Mouse (Mus musculus) heart, adult 2 months (tissue): ENCODE measurements at regions not wholly inside any gene's neighbourhood (a gene's known extent, or its start where the extent isn't known, plus 50 kb on each side); places are given as distances from the start of the nearest gene placed in this dataset.
A peak's percentile ranks its signal among the peaks of the same experiment; 100 is the strongest.

ENCODE experiments used
- DNase-seq, 2 experiments: peaks; one replicate each; pipeline ENCODE4 v3.0.0; 2021
- H3K27ac ChIP-seq: fragments of 200-600 bp; 2 replicates; pipeline ENCODE4 v1.8.1; 2022
- H3K27me3 ChIP-seq: fragments of 200-500 bp; 2 replicates; pipeline ENCODE4 v1.6.1; 2012; ENCODE audit warnings: mild to moderate bottlenecking, low read length, inconsistent platforms, mixed read lengths; ENCODE audit not compliant: control insufficient read depth, insufficient read depth
- H3K36me3 ChIP-seq: fragments of 200-500 bp; 2 replicates; pipeline ENCODE4 v1.6.1; 2012; ENCODE audit warnings: low read length, inconsistent platforms; ENCODE audit not compliant: control insufficient read depth, insufficient read depth
- H3K4me1 ChIP-seq: fragments of 200-500 bp; 2 replicates; pipeline ENCODE4 v1.6.1; 2011; ENCODE audit warnings: low read length; ENCODE audit not compliant: control insufficient read depth, insufficient read depth
- H3K4me3 ChIP-seq: fragments of 200-600 bp; 2 replicates; pipeline ENCODE4 v1.8.1; 2022
- H3K79me2 ChIP-seq: fragments of 200-500 bp; replicated peaks from 2 replicates; pipeline ENCODE4 v1.6.1; 2012; ENCODE audit warnings: mild to moderate bottlenecking, inconsistent platforms, low read length, moderate library complexity, mixed read lengths; ENCODE audit not compliant: control insufficient read depth, insufficient read depth
- H3K9ac ChIP-seq: fragments of 200-500 bp; 2 replicates; pipeline ENCODE4 v1.6.1; 2012; ENCODE audit warnings: low read depth, mild to moderate bottlenecking, control low read depth, inconsistent platforms, low read length, mixed read lengths
- CTCF ChIP-seq: fragments of 200-600 bp; IDR thresholded peaks from 2 replicates; pipeline ENCODE4 v1.8.1; 2022; ENCODE audit warnings: antibody characterized with exemption, mild to moderate bottlenecking, moderate library complexity
- EP300 ChIP-seq: fragments of 200-500 bp; IDR thresholded peaks from 2 replicates; pipeline ENCODE4 v1.6.1; 2011; ENCODE audit warnings: low read depth, low read length, control low read depth; ENCODE audit not compliant: insufficient read depth
- POLR2A ChIP-seq: fragments of 200-500 bp; IDR thresholded peaks from 2 replicates; pipeline ENCODE4 v1.6.1; 2011; ENCODE audit warnings: mild to moderate bottlenecking, low read depth, low read length, control low read depth; ENCODE audit not compliant: insufficient read depth
- WGBS: fragments of 180-500 bp; shearing (Covaris S2); methylation state at CpG from one replicate; pipeline ENCODE4 v1.1.7; 2018; 5-methylcytosine and 5-hydroxymethylcytosine counted together
- intact Hi-C: fragments of 180-260 bp; cut with DNase I; formaldehyde crosslinking; loops from one replicate; pipeline ENCODE4 v1.15.1; 2025

DNA sequence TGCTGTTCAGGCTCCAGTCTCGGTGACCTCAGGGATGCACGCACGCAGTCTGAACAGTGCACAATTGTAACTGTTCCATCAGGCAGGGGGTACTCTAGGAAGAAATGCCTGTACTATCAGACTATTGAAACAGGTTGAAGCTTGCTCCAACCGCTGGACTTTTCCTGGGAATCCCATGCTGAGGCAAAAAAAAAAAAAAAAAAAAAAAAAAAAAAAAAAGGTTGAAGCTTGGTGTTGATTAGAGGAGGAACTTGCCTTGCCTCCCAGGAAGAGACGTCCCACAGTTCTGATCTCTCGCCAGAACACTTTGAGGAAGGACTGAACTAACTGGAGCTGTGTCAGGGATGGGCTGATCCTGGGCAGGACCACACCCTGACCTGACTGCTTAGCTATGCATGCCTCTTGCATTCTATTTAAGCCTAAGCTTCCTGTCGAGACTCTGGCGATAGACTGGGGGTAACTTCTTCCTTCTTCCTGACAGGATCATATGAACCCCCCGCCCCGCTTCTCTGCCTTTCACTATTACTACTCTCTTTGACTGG, 341.6 kb downstream of the Diras2 start:
- Histone ChIP-seq H3K36me3 (no peaks in the 10 kb centered on the region), H3K27ac (no peak overlapping the region), H3K4me1 (peaks cover 8% of the 10 kb centered on the region), H3K79me2 (no peaks in the 10 kb centered on the region), H3K27me3 (no peaks in the 10 kb centered on the region), H3K9ac (no peak overlapping the region), H3K4me3 (no peak overlapping the region)
- WGBS = 65% methylated on average over 10 of the region's 10 CpGs
- TF ChIP-seq EP300 (no peak), POLR2A (no peak), CTCF (no peak)
- DNase-seq = no peak
- intact Hi-C loops = loop anchor here (5.0 kb wide), 1 partner anchor 107 kb away; no protein-coding TSS in a partner anchor

DNA sequence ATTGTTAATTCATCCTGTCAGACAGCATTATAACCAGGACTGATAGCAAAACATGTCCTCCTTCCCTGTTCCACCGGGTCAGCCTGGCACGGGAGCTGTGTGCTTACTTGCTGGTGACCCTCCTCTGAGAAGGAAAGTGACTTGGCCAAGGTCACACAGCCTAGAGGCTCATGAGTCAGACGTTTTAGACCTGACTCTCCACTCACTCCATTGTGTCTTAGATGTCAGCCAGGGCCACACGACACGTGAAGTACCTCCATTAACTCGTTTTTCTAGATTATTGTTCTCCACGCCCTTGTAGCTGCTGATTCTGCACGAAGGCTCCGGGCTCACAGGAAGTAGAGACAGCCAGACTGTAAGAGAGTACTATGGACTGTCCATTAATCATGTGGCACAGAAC, 340.8 kb downstream of the Diras2 start:
- Histone ChIP-seq H3K4me1 (peaks cover 8% of the 10 kb centered on the region), H3K36me3 (no peaks in the 10 kb centered on the region), H3K27ac (no peak overlapping the region), H3K9ac (no peak overlapping the region), H3K27me3 (no peaks in the 10 kb centered on the region), H3K4me3 (no peak overlapping the region), H3K79me2 (no peaks in the 10 kb centered on the region)
- intact Hi-C loops = no loop called here
- no peak for DNase-seq
- 63% methylated on average over 9 of the region's 9 CpGs for WGBS
- no peak for TF ChIP-seq POLR2A
- TF ChIP-seq EP300 = no peak
- no peak for TF ChIP-seq CTCF

DNA sequence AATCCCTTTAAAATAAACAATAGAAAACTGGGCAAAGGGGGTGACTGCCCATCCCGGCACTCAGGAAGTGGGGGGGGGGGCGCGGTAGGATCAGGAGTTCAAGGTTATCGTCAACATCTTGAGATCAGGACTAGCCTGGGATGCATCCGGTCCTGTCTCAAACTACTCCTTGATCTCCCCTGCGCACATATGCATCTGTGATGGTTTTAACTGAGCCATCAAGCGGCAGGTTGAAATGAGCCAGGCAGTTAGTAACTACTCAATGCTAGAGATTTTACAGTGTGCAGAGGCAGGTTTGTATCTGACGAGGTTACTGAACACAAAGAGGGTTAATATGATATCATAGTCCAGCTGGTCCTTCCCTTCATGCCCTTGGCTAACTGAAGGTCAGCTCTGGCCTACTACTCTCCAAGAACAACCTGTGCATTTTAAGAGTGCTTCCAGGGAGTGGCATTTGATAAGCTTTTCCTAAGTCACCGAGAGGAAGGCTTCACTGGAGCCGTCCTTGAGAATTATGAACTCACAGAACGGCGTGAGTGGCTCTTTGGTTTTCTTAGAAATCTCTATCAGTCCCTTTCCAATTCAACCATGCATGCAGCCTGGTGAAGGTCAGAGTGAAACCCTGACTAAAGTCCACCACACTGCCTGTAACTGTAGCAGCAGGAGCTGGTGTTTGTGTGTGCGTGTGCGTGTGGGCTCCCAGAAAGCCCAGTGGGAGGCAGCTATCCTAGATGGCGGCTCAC, 340.1 kb downstream of the Diras2 start:
- intact Hi-C loops = no loop called here
- Histone ChIP-seq H3K79me2 (no peaks in the 10 kb centered on the region), H3K9ac (no peak overlapping the region), H3K4me1 (peaks cover 8% of the 10 kb centered on the region), H3K27me3 (no peaks in the 10 kb centered on the region), H3K4me3 (no peak overlapping the region), H3K36me3 (no peaks in the 10 kb centered on the region), H3K27ac (no peak overlapping the region)
- TF ChIP-seq EP300 = no peak
- 79% methylated on average over 15 of the region's 15 CpGs for WGBS
- DNase-seq = no peak

DNA sequence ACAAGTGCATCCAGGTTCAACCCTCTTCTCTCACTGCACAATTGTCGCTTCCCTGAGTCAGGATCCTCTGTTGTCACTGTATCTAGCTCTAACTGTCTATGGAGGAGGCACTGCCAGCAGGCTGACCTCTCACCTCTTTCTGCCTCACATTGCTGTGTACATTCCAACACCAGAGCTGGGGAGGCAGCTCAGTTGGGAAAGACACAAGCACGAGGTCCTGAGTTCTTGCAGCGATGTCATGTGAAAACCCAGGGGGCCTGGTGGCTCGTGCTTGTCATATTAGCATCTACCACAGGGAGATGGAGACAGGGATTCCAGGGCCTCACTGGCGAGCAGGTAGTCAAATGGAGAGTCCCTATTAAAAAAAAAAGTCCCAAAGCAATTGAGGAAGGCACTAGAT, 334.2 kb downstream of the Diras2 start:
- H3K79me2 ChIP-seq = no peaks in the 10 kb centered on the region
- TF ChIP-seq POLR2A = no peak
- 0 out of 2 replicates have a peak, but pooled peaks have one; percentile 49 for TF ChIP-seq EP300
- TF ChIP-seq CTCF = no peak

DNA sequence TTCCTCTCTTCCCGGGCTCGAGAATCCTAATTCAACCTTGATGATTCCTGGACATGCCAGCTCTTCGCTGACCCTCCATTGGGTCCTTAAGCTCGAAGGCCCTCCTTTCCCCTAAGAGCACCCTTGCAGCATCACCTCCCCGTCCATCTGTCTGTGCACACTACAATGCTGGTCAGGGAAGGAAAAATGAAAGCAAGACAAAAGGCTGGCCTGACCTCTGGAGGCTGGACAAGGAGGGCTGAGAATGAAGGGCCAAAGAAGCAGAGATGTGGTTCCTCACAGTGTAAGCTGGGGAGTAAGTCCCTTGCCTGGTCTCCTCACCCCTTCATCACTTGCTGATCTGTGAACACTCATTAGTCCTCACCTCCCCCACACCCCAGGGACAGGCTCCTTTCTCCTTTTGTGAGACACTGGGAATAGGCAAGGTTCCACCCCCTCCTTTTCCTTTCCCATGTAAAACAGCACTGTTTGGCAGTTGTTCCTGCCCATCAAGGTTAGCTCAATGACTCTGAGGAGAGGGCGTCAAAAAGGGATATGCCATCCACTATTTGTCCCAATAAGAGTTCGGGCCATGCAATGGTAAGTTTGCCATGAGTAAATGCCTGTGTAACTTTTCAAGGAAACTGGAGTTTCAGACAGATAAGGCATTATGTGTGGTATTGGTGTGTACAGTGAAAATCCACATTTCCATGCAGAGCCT, 332.3 kb downstream of the Diras2 start:
- no peaks in the 10 kb centered on the region for H3K79me2 ChIP-seq
- H3K9ac ChIP-seq = no peak overlapping the region
- no peak overlapping the region for H3K27ac ChIP-seq
- DNase-seq = no peak
- H3K27me3 ChIP-seq = no peaks in the 10 kb centered on the region
- no peak for TF ChIP-seq POLR2A
- TF ChIP-seq EP300 = no peak
- TF ChIP-seq CTCF = peak; percentile 39
- H3K4me3 ChIP-seq = no peak overlapping the region
- WGBS = 79% methylated on average over 7 of the region's 7 CpGs
- intact Hi-C loops = no loop called here
- H3K4me1 ChIP-seq = peaks cover 1% of the 10 kb centered on the region; the same call in 1 of the 2 replicates
- H3K36me3 ChIP-seq = no peaks in the 10 kb centered on the region

More for the DNA sequence above, 334.2 kb downstream of the Diras2 start:
- peak in 1 of 2 experiments; percentile 37 for DNase-seq
- H3K27me3 ChIP-seq = no peaks in the 10 kb centered on the region
- WGBS = 53% methylated on average over 5 of the region's 5 CpGs
- H3K4me1 ChIP-seq = peaks cover 1% of the 10 kb centered on the region; the same call in 1 of the 2 replicates
- no peaks in the 10 kb centered on the region for H3K36me3 ChIP-seq
- intact Hi-C loops = no loop called here
- H3K9ac ChIP-seq = no peak overlapping the region
- H3K27ac ChIP-seq = no peak overlapping the region
- H3K4me3 ChIP-seq = no peak overlapping the region

DNA sequence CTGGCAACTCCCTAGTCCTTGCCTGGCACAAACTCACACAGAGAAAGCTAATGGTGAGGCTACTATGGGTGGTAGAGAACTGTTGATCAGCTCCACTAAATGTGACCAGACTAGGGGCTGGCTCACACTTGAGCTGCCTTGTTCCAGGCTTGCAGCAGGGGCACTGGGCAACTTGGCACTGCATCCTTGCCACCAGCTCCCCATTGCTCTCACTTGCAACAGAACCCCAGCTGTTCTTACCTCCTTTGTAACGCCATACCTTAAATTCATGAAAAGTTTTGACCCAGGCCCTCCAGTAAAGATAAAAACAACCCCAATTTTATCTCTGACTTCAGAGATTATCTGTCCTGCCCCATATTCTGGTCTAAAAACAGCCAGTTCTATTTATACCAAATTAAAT, 328.7 kb downstream of the Diras2 start:
- DNase-seq = no peak
- no peak overlapping the region for H3K9ac ChIP-seq
- 37% methylated on average over 1 of the region's 1 CpGs for WGBS
- H3K27me3 ChIP-seq = no peaks in the 10 kb centered on the region
- TF ChIP-seq POLR2A = no peak
- TF ChIP-seq CTCF = no peak
- TF ChIP-seq EP300 = no peak
- no peaks in the 10 kb centered on the region for H3K4me1 ChIP-seq
- no peaks in the 10 kb centered on the region for H3K79me2 ChIP-seq
- H3K4me3 ChIP-seq = no peak overlapping the region
- no peak overlapping the region for H3K27ac ChIP-seq
- intact Hi-C loops = loop anchor here (10.0 kb wide), 1 partner anchor 88 kb away; no protein-coding TSS in a partner anchor
- H3K36me3 ChIP-seq = no peaks in the 10 kb centered on the region
